Mouse (Mus musculus) hindbrain, embryonic 12.5 days (tissue): Measurements from ENCODE around the gene Nudt17. TPM values are rescaled to one million over a fixed set of nuclear protein-coding genes. Genes with fewer than 3 reads are reported as not detected.
"Not testable (repeated sequence)": the region's sequence is repeated elsewhere in the genome, so short reads cannot be mapped to it uniquely, and the experiment has no call there.

Source experiments
- ATAC-seq: fragments of 200-750 bp; cut with Nextera tagmentation; 2 replicates; pipeline ENCODE4 v1.8.0; 2017; ENCODE audit warnings: moderate TSS enrichment; ENCODE audit not compliant: low FRiP score
- H3K27ac ChIP-seq: fragments of 300-500 bp; sonication (generic); 2 replicates; pipeline ENCODE4 v1.5.1; 2016; ENCODE audit warnings: mild to moderate bottlenecking
- H3K27me3 ChIP-seq: fragments of 300-500 bp; sonication (generic); 2 replicates; pipeline ENCODE4 v1.6.1; 2016; ENCODE audit warnings: mild to moderate bottlenecking
- H3K36me3 ChIP-seq: fragments of 300-500 bp; sonication (generic); 2 replicates; pipeline ENCODE4 v1.6.1; 2016; ENCODE audit warnings: mild to moderate bottlenecking
- H3K4me1 ChIP-seq: fragments of 300-500 bp; sonication (generic); 2 replicates; pipeline ENCODE4 v1.6.1; 2016
- H3K4me2 ChIP-seq: fragments of 300-500 bp; sonication (generic); replicated peaks from 2 replicates; pipeline ENCODE4 v1.6.1; 2016; ENCODE audit warnings: mild to moderate bottlenecking
- H3K4me3 ChIP-seq: fragments of 300-500 bp; sonication (generic); 2 replicates; pipeline ENCODE4 v1.5.1; 2016; ENCODE audit warnings: mild to moderate bottlenecking
- H3K9ac ChIP-seq: fragments of 300-500 bp; sonication (generic); 2 replicates; pipeline ENCODE4 v1.6.1; 2016; ENCODE audit warnings: mild to moderate bottlenecking, moderate library complexity
- H3K9me3 ChIP-seq: fragments of 300-500 bp; sonication (generic); replicated peaks from 2 replicates; pipeline ENCODE4 v1.6.1; 2016; ENCODE audit warnings: mild to moderate bottlenecking
- WGBS: fragments of 180-500 bp; shearing (Covaris S2); methylation state at CpG from one replicate; pipeline ENCODE4 v1.1.7; 2016; 5-methylcytosine and 5-hydroxymethylcytosine counted together
- polyA plus RNA-seq: library from polyadenylated mRNA; unstranded; fragments of >200 nt; fragmentation: Nextera tagmentation; extraction: Ambion mirVana; gene quantifications from 2 replicates; pipeline ENCODE4 v1.2.1, GENCODE M21; 2016

Nudt17 gene
- 10.9 and 13.9 TPM in 2 replicates for polyA plus RNA-seq

DNA sequence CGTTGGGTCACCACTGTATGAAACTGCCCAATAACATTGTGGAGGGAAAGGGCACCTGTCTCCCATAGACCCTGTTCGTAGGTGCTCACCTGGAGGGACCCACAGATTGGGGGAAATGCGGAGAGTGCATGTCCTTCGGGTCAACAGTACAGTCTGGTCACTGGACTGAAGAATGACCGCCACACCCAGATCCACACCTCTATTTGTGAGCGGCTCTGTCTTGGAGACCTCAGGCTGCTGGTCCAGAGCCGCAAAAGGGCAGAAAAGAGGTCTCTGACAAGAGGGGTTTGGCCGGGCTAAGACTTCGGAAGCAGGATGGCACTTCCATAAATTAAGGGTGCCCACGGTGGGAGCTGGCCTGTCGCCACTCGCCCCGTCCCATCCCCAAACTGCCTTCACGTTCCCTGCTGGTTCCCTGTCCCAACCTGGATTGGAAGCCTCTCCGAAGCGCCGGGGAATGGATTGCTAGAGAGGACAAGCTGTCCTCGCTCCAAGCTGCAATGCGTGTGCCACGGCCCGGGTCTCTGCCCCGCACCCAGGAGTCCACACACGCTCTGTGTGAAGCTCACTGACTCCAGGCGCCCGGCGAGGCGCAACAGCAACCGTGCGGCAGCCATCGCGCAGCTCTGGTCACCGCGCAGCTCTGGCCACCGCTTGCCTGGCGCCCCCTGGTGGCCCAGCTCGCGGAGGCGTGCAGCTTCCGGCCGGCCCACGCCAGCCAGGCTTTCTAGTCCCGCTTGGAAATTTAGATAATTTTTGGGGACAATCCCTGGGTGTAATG is at the start of gene Nudt17:
TSS of gene Nudt17 (minus strand) at position 660 of the 781 bp plus-strand sequence.
- Histone ChIP-seq H3K9ac (peak within 1 kb of the TSS; percentile 59), H3K9me3 (no peaks in the 10 kb centered on the region), H3K4me3 (peak within 1 kb of the TSS; percentile 42), H3K27me3 (peaks cover 6% of the 10 kb centered on the region), H3K27ac (no peak within 1 kb of the TSS), H3K4me1 (peaks cover 3% of the 10 kb centered on the region; the same call in 1 of the 2 replicates), H3K36me3 (peaks cover 54% of the 10 kb centered on the region), H3K4me2 (peak within 1 kb of the TSS; percentile 81)
- WGBS = 6% methylated on average over 42 of the region's 42 CpGs
- ATAC-seq = peak; percentile 83

DNA sequence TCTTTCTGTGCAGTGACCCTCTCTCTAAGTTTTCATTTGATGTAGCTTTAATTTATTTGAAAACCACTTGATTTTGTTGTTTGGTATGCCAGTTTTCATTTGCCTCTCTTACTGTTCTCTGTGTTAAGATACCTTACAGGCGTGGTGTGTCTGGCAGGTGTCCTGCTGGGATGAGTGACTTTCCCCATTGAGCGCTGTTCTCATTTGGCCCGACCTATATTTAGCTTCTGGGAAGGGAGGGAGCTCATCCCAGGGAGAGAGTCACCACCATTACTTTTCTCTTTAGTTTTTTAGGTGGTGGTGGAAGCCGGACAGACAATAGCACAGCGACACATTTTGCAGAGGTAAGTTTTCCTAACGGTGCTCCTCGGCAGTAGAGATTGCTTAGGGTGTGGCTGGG is 49.3 kb upstream of the Nudt17 start:
- Histone ChIP-seq H3K4me3 (no peak overlapping the region), H3K36me3 (no peaks in the 10 kb centered on the region), H3K27ac (no peak overlapping the region), H3K9ac (no peak overlapping the region), H3K9me3 (no peaks in the 10 kb centered on the region), H3K27me3 (no peaks in the 10 kb centered on the region), H3K4me1 (no peaks in the 10 kb centered on the region), H3K4me2 (no peak overlapping the region)
- WGBS = 51% methylated on average over 7 of the region's 7 CpGs
- ATAC-seq = no peak

DNA sequence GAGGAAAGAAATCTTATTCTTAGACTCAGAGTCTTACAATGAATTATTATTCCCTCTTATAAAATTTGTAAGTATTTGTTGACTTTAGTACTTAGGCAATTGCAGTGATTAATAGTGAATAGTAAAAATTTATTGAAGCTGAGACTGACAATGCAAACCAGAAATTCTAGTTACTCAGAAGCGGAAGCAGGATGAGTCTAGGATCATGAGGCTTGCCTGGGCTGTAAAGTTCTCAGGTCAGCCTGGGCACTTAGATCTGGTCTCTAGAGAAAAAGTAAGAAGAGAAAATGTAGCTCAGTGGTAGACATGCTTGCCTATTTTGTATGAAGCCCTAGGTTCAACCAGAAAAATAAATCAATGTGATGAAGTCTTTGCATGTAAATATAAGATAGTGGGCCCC is 47.6 kb upstream of the Nudt17 start:
- Histone ChIP-seq H3K36me3 (no peaks in the 10 kb centered on the region), H3K4me2 (no peak overlapping the region), H3K4me1 (no peaks in the 10 kb centered on the region), H3K9ac (no peak overlapping the region), H3K4me3 (no peak overlapping the region), H3K9me3 (no peaks in the 10 kb centered on the region), H3K27ac (no peak overlapping the region), H3K27me3 (no peaks in the 10 kb centered on the region)
- 93% methylated on average over 1 of the region's 1 CpGs for WGBS
- no peak for ATAC-seq

DNA sequence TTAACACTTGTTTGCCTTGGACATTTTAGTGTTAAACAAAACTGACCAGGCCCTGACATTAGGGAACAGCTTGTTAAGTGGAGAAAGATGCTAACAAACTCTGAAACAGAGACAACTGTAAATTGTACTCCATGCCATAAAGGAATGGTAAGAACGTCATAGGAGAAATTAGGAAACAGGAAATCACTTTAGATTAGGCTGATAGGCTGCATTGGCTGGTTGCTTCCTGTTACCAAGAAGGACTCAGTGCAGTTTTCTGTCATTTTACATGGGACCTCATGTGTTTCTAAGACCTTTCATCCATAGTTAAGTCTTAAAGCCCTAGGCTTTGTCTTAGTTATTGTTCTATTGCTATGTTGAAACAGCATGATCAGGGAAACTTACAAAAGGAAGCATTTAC is 38.5 kb upstream of the Nudt17 start:
- 83% methylated on average over 1 of the region's 1 CpGs for WGBS
- ATAC-seq = no peak

DNA sequence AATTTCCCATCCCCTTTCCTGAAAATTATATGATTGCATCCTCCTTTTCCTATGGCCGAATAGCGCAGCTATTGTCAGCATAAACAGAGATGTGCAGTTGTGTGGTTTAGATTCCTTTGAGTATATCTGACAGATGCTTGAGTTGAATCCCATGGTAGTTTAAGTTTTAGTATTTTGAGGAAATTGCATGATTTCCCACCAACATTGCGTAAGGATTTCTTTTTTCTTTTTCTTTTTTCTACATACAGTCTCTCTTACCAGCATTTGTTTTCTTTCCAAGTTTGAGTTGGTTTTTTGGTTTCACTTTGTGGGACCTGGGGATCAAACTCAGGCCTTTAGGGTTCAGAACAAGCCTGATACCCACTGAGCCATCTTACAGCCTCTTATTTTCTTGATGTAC is 36.0 kb upstream of the Nudt17 start:
- Histone ChIP-seq H3K4me1 (no peaks in the 10 kb centered on the region), H3K4me2 (no peak overlapping the region), H3K9ac (no peak overlapping the region), H3K36me3 (0 out of 2 replicates have a peak, but pooled peaks cover 2% of the 10 kb centered on the region), H3K9me3 (no peaks in the 10 kb centered on the region), H3K4me3 (no peak overlapping the region), H3K27me3 (no peaks in the 10 kb centered on the region), H3K27ac (no peak overlapping the region)
- 98% methylated on average over 3 of the region's 3 CpGs for WGBS
- ATAC-seq = no peak

More for the DNA sequence above, 38.5 kb upstream of the Nudt17 start:
- H3K27ac ChIP-seq = no peak overlapping the region
- no peak overlapping the region for H3K9ac ChIP-seq
- no peaks in the 10 kb centered on the region for H3K4me1 ChIP-seq
- 0 out of 2 replicates have a peak, but pooled peaks cover 2% of the 10 kb centered on the region for H3K36me3 ChIP-seq
- no peak overlapping the region for H3K4me3 ChIP-seq
- H3K9me3 ChIP-seq = no peaks in the 10 kb centered on the region
- H3K27me3 ChIP-seq = no peaks in the 10 kb centered on the region
- H3K4me2 ChIP-seq = no peak overlapping the region

DNA sequence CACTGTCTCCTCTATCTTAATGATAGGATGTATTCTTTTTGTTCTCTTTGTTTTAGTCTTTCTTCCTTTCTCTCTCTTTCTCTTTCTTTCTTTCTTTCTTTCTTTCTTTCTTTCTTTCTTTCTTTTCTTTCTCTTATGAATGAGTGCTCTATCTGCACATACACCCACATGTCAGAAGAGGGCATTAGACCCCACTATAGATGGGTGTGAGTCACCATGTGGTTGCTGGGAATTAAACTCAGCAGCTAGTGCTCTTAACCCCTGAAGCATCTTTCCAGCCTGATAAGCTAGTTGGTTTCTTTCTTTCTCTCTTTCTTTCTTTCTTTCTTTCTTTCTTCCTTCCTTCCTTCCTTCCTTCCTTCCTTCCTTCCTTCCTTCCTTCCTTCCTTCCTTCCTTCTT is 31.9 kb upstream of the Nudt17 start:
- not testable (repeated sequence) for H3K9ac ChIP-seq, H3K27me3 ChIP-seq, ATAC-seq, H3K4me1 ChIP-seq, H3K4me2 ChIP-seq, H3K27ac ChIP-seq, H3K4me3 ChIP-seq, H3K9me3 ChIP-seq, H3K36me3 ChIP-seq

DNA sequence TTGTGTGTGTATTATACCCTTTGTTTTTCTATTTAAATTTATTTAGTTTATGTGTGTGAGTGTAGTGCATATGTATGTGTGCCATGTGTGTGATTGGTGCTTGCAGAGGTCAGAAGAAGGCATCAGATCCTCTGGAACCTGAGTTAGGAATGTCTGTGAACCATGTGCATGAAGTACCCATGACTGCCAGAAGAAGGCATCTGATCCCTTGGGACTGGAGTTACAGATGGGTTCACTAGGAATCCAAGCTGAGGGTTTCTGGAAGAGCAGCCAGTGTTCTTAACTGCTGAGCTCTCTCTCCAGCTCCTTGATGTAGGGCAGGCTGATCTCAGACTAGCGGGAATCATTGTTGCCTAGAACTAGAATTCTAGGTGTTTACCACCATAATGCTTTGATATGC is 29.6 kb upstream of the Nudt17 start:
- H3K36me3 ChIP-seq = no peaks in the 10 kb centered on the region
- 82% methylated on average over 1 of the region's 1 CpGs for WGBS
- no peak overlapping the region for H3K27ac ChIP-seq
- no peak for ATAC-seq
- no peaks in the 10 kb centered on the region for H3K27me3 ChIP-seq
- H3K9me3 ChIP-seq = no peaks in the 10 kb centered on the region
- H3K4me3 ChIP-seq = no peak overlapping the region
- H3K9ac ChIP-seq = no peak overlapping the region
- H3K4me2 ChIP-seq = no peak overlapping the region
- H3K4me1 ChIP-seq = no peaks in the 10 kb centered on the region

DNA sequence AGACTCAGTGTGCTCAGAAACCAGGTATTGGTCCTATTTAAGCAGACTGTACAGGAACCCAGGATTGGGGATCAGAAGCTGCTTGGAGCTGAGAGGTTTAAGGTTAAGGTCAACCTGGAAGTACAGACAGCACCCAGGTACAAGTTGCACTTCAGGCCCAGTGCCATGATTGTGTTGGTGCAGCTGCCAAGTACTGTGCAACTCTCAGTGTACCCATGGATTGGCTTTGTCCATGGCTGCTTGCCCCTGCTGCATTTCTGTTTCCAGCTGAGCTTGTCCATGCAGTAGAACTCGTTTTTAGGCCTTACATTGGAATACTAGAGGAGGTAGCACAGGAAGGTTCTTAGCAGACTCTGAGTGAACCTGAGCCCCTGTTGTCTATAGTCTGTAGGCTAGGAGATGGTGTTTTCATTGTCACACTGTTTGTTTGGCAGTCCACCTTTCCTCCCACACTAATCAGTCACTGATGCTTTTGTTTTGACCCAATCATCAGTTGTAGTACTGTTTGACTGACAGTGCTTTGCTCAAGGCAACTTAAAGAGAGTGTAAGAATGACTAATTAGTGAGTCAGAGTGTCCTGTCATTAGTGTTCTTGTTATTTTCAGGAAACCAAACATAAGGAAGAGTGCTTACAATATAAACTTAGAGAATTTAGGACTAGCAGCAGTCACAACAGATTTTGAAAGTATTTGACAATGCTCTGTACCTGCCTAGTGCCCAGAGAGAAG is 28.8 kb upstream of the Nudt17 start:
- no peaks in the 10 kb centered on the region for H3K9me3 ChIP-seq
- 40% methylated on average over 1 of the region's 1 CpGs for WGBS
- no peak overlapping the region for H3K4me3 ChIP-seq
- no peaks in the 10 kb centered on the region for H3K4me1 ChIP-seq
- H3K4me2 ChIP-seq = no peak overlapping the region
- H3K27me3 ChIP-seq = no peaks in the 10 kb centered on the region
- no peak overlapping the region for H3K27ac ChIP-seq
- ATAC-seq = no peak
- H3K9ac ChIP-seq = no peak overlapping the region
- H3K36me3 ChIP-seq = no peaks in the 10 kb centered on the region

DNA sequence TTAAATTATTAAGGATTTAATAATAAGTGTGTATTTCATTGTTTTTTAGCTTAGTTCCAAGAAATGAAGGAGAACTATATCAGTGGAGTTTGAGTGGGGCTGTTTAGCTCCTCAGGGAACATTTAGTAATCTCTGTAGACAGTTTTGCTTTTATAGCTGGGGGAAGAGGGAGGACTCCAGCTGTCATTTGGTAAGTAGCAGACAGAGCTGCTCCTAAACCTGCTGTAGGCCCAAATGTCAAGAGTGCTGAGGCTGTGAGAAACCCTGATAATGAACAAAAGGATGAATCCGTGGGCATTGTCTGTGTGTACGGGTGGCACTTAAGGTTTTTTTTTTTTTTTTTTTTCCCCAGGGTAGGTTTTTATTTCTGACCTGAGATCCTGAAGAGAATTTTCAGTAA is 26.8 kb upstream of the Nudt17 start:
- H3K9me3 ChIP-seq = no peaks in the 10 kb centered on the region
- 80% methylated on average over 2 of the region's 2 CpGs for WGBS
- H3K36me3 ChIP-seq = no peaks in the 10 kb centered on the region
- no peak overlapping the region for H3K4me2 ChIP-seq
- H3K4me1 ChIP-seq = peaks cover 5% of the 10 kb centered on the region; the same call in 1 of the 2 replicates
- no peaks in the 10 kb centered on the region for H3K27me3 ChIP-seq
- no peak overlapping the region for H3K27ac ChIP-seq
- ATAC-seq = no peak
- no peak overlapping the region for H3K9ac ChIP-seq
- H3K4me3 ChIP-seq = no peak overlapping the region

DNA sequence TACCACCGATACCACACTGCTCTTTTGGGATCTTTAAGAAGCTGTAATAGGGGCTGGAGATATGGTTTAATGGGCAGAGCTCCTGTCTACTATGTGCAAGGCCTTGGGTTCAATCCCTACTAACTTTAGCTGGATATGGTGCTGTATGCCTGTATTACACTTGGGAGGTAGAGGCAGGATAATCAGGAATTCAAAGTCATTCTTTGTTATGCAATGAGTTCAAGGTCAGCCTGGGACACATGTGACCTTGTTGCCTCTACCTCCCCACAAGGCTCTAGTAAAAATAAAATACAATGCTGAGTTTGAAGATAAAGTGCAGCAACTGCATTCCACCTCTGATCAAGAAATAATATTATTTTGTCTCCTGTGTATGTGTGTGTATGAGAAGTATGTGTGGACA is 25.6 kb upstream of the Nudt17 start:
- no peaks in the 10 kb centered on the region for H3K27me3 ChIP-seq
- 94% methylated on average over 1 of the region's 1 CpGs for WGBS
- no peak for ATAC-seq
- H3K36me3 ChIP-seq = no peaks in the 10 kb centered on the region
- H3K4me3 ChIP-seq = no peak overlapping the region
- H3K9ac ChIP-seq = no peak overlapping the region
- H3K4me2 ChIP-seq = no peak overlapping the region
- H3K27ac ChIP-seq = no peak overlapping the region
- H3K4me1 ChIP-seq = peaks cover 9% of the 10 kb centered on the region
- H3K9me3 ChIP-seq = no peaks in the 10 kb centered on the region

DNA sequence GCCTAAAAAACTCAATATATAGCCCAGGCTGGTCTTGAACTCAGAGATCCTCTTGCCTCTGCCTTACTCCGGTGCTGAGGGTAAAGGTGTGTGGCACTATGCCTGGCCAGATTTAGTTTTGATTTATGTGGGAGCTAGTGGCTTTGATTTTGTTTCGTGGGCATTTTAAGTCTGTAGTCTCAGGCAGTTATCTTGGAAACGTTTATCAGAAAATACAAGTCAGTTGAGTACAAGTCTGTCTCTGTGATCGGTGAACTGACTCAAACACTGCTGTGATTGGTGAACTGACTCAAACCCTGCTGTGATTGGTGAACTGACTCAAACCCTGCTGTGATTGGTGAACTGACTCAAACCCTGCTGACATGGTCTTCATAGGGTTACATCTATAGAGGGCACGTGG is 22.4 kb upstream of the Nudt17 start:
- Histone ChIP-seq H3K4me2 (no peak overlapping the region), H3K27me3 (no peaks in the 10 kb centered on the region), H3K27ac (no peak overlapping the region), H3K9ac (no peak overlapping the region), H3K36me3 (no peaks in the 10 kb centered on the region), H3K4me1 (peaks cover 22% of the 10 kb centered on the region), H3K4me3 (no peak overlapping the region), H3K9me3 (no peaks in the 10 kb centered on the region)
- 68% methylated on average over 5 of the region's 5 CpGs for WGBS
- no peak for ATAC-seq

DNA sequence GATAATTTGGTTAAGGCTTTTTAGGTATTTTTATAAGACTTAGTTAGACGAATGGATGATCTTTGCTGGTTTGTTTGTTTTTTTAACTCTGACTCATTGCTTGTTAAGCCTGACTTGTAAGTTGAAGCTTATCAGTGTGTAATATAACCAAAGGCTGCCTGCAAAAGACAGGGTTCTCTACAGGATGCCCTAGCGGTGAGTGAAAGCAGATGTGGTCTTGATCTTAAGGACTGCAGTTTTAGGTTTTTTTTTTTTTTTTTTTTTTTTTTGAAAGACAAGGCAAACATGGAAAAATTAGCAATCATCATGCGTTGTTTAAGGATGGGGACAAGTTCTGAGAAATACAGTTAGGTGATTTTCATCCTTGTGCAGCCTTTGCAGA is 21.0 kb upstream of the Nudt17 start:
- no peak overlapping the region for H3K4me3 ChIP-seq
- H3K36me3 ChIP-seq = no peaks in the 10 kb centered on the region
- ATAC-seq = no peak
- no peak overlapping the region for H3K27ac ChIP-seq
- no peak overlapping the region for H3K4me2 ChIP-seq
- no peak overlapping the region for H3K9ac ChIP-seq
- H3K4me1 ChIP-seq = peaks cover 22% of the 10 kb centered on the region
- 64% methylated on average over 3 of the region's 3 CpGs for WGBS
- no peaks in the 10 kb centered on the region for H3K9me3 ChIP-seq
- no peaks in the 10 kb centered on the region for H3K27me3 ChIP-seq
